In genomic region chr7:47146034-47146812, GRCm38 (mm10) we compare ENCODE assay signal across 9 mouse cellular contexts. TPM values are rescaled to one million over a fixed set of nuclear protein-coding genes. Genes with fewer than 3 reads are reported as not detected.
DNase-seq lines count a peak whose midpoint lies in the region; ATAC-seq and TF ChIP-seq lines count a peak whose summit lies in the region.
"Had no signal": no experiment of that assay in that cellular context is flagged by ENCODE, and none has a peak within 500 bp of the region (broad histone marks: within the 10 kb centered on the region; RNA-seq: fewer than 3 reads in every experiment).

No protein-coding gene starts in this region.

- H3K9me3 ChIP-seq in liver, embryonic 11.5 days (ENCODE audit: control insufficient read depth, low read length): no peaks in the 10 kb centered on the region
- H3K9me3 ChIP-seq: limb, embryonic 15.5 days had no signal

- H3K4me1 ChIP-seq in liver, embryonic 11.5 days (replicated peaks; ENCODE audit: control insufficient read depth, insufficient read depth, low read length): no peaks in the 10 kb centered on the region
- H3K4me1 ChIP-seq in bone marrow macrophage, adult 2 months (ENCODE audit: control insufficient read depth, insufficient read depth, low read length): peaks cover 4% of the 10 kb centered on the region
- H3K4me1 ChIP-seq: limb, embryonic 15.5 days had no signal

- no peaks in the 10 kb centered on the region for H3K27me3 ChIP-seq in liver, embryonic 11.5 days (replicated peaks; ENCODE audit: control insufficient read depth, insufficient read depth, low read length)
- H3K27me3 ChIP-seq: limb, embryonic 15.5 days had no signal

- no peak overlapping the region for H3K4me2 ChIP-seq in liver, embryonic 11.5 days
- H3K4me2 ChIP-seq: limb, embryonic 15.5 days had no signal

- WGBS in liver, embryonic 11.5 days: 44% methylated on average over 12 of the region's 12 CpGs

- no peak for ATAC-seq in liver, embryonic 11.5 days (replicated peaks; ENCODE audit: low FRiP score)

- TF ChIP-seq CTCF in bone marrow macrophage, adult 2 months (IDR thresholded peaks at IDR 0.05; ENCODE audit: low read depth, low read length): peak; percentile 38

- H3K4me3 ChIP-seq in liver, embryonic 11.5 days (ENCODE audit: low read depth, low read length): no peak overlapping the region
- H3K4me3 ChIP-seq in bone marrow macrophage, adult 2 months (ENCODE audit: insufficient read depth, low read length): no peak overlapping the region
- H3K4me3 ChIP-seq: limb, embryonic 15.5 days had no signal

- TF ChIP-seq POLR2A in bone marrow macrophage, adult 2 months (IDR thresholded peaks at IDR 0.05; ENCODE audit: borderline replicate concordance, low read depth, low read length): no peak

- H3K27ac ChIP-seq in liver, embryonic 11.5 days (ENCODE audit: low read depth, low read length): no peak overlapping the region
- H3K27ac ChIP-seq in bone marrow macrophage, adult 2 months (ENCODE audit: insufficient read depth, low read depth, low read length): no peak overlapping the region
- H3K27ac ChIP-seq: limb, embryonic 15.5 days had no signal

- DNase-seq in liver (peak; percentile 29), NIH3T3 (ENCODE audit: low read depth) (peak; percentile 74)
- DNase-seq in liver, embryonic 11.5 days (ENCODE audit: low spot score): no peak
- DNase-seq in layer of hippocampus, adult 9-10 months (ENCODE audit: low spot score): peak; percentile 55
- DNase-seq in retina, embryonic 14.5 days (ENCODE audit: low spot score): peak; percentile 51
- DNase-seq in gastrocnemius, postnatal 10 days: no peak

- H3K36me3 ChIP-seq in liver, embryonic 11.5 days (ENCODE audit: control insufficient read depth, insufficient read depth, low read length): no peaks in the 10 kb centered on the region
- H3K36me3 ChIP-seq: limb, embryonic 15.5 days had no signal

- H3K9ac ChIP-seq in liver, embryonic 11.5 days (ENCODE audit: low read depth, low read length): no peak overlapping the region
- H3K9ac ChIP-seq: limb, embryonic 15.5 days had no signal

RNA-seq across cellular contexts. Expression of gene Ptpn5, which starts 12.7 kb away (rescaled TPM):
- 0.10 and 0.55 TPM in 2 replicates for polyA plus RNA-seq in liver, embryonic 11.5 days (2014; fragmentation: Nextera tagmentation; extraction: Ambion mirVana)
- not detected in 2 replicates for polyA plus RNA-seq in bone marrow macrophage, adult 2 months (2012; ENCODE audit: insufficient read depth, insufficient read length, missing spikeins)
- total RNA-seq in gastrocnemius, postnatal 10 days (2021): under 1 TPM in 1 of 2 experiments, not detected in 1; 0.20 TPM

RNA-seq across cellular contexts. Expression of gene Mrgpra6, which starts 58.5 kb away (rescaled TPM):
- not detected in 2 replicates for polyA plus RNA-seq in liver, embryonic 11.5 days (2014; fragmentation: Nextera tagmentation; extraction: Ambion mirVana)
- polyA plus RNA-seq in bone marrow macrophage, adult 2 months (2012; ENCODE audit: insufficient read depth, insufficient read length, missing spikeins): not detected in 2 replicates
- not detected for total RNA-seq in gastrocnemius, postnatal 10 days (2021)
- polyA plus RNA-seq: frontal cortex, adult 2 months; limb, embryonic 15.5 days had no signal

Comparison
In these comparisons a context has a peak if more than half of its experiments do, and no peak if none do; other contexts are left out.
1. DNase-seq: peak in liver (single experiment), NIH3T3 (single experiment), layer of hippocampus, adult 9-10 months (single experiment) and retina, embryonic 14.5 days (single experiment); none in liver, embryonic 11.5 days (single experiment) and gastrocnemius, postnatal 10 days (single experiment).